Mouse (Mus musculus) liver, adult (tissue): Measurements from ENCODE around the gene Ccdc90b.

Experiments used
- GATA4 ChIP-seq: IDR thresholded peaks from 2 replicates; pipeline ENCODE4 v1.6.1; 2014; ENCODE audit warnings: mild to moderate bottlenecking, low read length; ENCODE audit not compliant: insufficient replicate concordance

The Ccdc90b gene

GRCm38 (mm10) chr7:92560986-92561876 lies at the start of gene Ccdc90b:
TSS of gene Ccdc90b (plus strand) at chr7:92561149.
- no peak; the same call in 1 of the 2 replicates for TF ChIP-seq GATA4

DNA sequence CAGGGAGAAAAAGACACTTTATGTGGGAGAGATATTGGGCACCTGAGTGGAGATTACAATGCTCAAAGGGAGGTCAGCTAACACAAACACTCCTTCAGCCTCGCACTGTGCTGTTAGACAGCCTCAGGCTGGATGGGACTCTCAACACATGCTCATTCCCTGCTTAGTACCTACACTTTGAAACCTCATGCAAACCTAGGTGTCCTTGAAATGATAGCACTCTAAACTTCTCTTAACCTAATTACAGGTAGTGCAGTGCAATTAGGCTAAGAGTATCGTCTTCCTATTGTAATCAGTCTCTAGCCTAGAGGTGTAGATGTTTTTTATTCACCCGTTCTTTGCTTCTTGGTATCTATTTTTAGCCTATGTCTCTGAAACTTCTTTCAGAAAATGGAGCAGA lies 40.6 kb upstream of the Ccdc90b start:
- TF ChIP-seq GATA4: no peak

GRCm38 (mm10) chr7:92520820-92521219 lies 40.1 kb upstream of the Ccdc90b start:
- TF ChIP-seq GATA4: no peak

- TF ChIP-seq GATA4: no peak
These were observed 31.7 kb upstream of the Ccdc90b start for GRCm38 (mm10) chr7:92529245-92529644.

DNA sequence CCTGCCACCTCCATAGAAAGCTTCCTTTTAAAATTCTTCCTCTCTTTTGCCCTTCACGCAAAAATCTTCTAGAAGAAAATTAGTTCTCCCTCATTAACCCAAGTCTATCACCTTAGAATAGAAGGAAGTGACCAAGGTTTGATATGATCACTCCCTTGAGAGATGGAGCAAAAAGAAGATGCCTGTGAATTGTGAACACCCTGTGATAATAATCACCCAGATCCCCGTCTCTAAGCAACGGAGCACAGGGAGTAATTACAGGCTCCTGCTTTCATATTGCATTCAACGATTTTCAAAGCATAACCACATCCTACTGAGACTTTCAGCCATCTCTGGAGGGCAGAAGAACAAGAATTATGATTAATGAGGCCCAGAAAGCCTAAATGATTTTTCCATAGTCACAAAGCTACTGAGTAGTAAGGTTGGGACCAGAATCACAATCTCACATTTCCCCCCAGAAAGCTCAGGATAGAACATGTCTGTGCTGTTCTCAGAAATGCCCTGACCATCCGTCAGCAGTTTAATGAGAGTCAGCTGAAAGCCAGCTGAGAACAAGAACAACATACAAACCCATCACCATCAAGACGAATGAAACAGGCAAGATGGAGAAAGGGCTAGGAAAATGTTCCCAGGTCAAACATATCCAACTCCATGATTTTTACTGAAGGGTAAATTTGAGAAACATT lies 28.5 kb upstream of the Ccdc90b start:
- no peak for TF ChIP-seq GATA4

- no peak for TF ChIP-seq GATA4
These were observed 14.2 kb upstream of the Ccdc90b start for GRCm38 (mm10) chr7:92546763-92547162.

DNA sequence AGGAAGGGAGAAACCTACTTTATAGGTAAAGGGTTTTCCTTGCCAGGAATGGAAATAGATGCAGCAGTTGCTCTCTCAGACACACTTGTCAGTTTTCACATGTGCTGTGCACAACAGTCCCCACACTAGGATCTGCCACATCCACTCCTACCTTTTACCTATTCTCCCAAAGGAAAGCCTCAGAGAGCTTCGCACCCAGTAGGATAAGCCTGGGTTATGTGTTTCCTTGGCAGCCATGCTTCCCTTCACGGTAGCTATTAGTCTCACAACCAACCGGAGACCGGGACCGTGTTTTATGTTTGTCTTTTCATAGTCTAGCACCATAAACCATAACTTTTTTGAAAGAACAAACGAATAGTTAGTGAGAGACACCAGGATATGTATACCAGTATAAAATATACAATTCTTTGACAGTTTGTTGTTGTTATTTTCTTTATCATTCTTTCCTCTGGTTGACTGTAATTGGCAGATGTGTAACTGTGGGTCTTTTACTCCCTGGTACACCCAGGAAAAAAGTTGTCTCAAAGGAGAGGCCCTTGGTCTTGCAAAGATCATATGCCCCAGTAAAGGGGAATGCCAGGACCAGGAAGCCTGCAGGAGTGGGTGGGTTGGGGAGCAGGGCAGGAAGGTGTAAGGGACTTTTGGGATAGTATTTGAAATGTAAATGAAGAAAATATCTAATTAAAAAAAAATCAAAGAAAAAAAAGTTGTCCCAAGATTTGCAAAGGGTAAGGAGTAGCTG lies 10.5 kb upstream of the Ccdc90b start:
- TF ChIP-seq GATA4: no peak

DNA sequence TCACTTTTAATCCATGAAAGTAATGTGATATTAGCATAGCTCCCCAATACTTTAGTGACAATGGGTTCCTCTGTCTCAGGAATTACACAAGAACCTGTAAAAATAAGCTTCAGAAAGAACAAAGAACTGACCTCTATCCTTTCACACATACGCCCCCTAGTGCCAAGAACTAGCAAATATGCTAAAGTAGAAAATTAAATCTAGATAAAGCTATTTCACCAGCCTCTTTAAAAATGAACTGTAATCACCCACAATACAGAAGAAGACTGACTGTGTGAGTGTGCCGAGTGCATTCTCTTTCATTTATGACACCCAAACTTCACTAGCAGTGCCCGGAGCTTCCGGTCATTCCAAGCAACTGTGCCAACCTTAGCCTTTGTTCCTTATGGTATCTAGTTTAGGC lies 10.0 kb upstream of the Ccdc90b start:
- TF ChIP-seq GATA4: no peak

DNA sequence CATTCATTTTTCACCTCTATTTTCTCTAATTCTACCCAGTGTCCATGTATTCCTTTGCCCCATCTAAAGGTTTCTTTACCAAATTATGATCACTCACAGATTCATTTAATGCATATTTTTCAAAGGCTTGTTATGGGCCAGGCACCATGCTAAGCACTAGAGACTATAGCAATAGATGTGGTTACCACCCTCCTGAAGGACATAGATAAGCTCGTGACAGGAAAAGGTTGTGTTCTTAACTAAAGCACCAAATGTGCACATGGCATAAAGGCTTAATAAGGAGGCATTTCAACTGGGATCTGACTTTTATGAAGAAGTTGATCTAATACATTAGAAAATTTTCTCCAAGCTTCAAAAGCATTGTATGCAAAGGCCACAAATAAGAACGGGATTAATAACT lies 2.2 kb upstream of the Ccdc90b start:
- TF ChIP-seq GATA4: no peak

GRCm38 (mm10) chr7:92566775-92567174 lies 5.8 kb downstream of the Ccdc90b start:
- TF ChIP-seq GATA4: no peak

- no peak for TF ChIP-seq GATA4
These were observed 19.7 kb downstream of the Ccdc90b start for GRCm38 (mm10) chr7:92580491-92581207.

DNA sequence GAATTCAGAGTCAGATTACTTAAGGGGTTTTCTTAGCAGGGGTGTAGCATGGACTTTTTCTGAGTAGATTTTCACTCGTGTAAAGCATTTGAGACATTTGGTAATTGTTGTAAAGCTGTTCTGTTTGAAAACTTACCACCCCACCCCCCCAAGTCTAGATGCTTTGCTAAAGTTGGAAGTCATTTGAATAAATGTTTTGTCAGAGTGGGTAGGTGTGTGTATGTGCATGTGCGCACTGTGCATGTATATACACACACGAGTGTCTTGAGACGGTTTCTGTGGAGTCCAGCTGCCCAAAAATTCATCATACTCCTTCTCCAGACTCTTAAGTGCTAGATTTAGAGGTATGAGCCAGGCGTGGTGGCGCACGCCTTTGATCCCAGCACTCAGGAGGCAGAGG lies 22.6 kb downstream of the Ccdc90b start:
- TF ChIP-seq GATA4: no peak

DNA sequence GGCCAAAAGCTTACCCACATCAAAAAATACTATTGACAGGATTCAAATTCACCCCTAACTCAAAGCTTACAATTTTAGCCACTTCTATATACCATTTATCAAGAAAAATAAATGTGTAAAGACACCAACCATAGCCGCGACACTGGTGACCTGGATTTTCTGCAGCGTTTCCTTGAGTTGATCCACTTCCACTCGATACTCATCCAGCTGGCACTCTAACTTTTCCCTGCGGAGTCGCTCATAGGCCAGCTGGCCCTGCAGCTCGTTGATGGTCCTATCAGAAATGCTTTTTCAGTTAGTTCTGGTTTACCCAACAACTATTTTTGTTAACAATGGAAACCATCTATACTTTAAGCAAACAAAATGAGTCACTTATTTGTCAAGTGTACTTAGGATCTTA lies 29.0 kb downstream of the Ccdc90b start:
- TF ChIP-seq GATA4: no peak

- TF ChIP-seq GATA4: no peak
These were observed 29.9 kb downstream of the Ccdc90b start for GRCm38 (mm10) chr7:92590842-92591241.

DNA sequence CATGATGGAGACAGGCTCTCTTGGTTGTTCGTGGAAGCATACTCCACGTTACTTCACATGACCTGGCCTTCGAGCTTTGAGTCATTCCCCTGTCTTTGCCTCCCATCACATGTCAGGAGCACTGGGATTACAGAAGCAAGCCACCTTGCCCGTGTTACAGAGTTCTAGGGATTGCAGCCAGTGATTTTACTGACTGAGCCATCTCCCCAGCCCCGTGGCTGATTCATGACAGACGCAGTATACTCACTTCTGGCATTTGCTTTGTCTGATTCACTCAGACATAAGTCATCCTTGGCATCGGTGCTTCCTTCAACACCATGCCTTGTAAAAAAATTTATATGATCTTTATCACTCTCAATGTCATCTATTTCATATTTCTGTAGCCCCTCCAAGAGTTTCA lies 44.0 kb downstream of the Ccdc90b start:
- TF ChIP-seq GATA4: no peak
